Mouse (Mus musculus) ES-E14 (cell line): ENCODE results near the gene Usp32.

Experiments
- HCFC1 ChIP-seq: IDR thresholded peaks from 2 replicates; pipeline ENCODE4 v1.6.1; 2012; ENCODE audit warnings: low read length, inconsistent platforms, borderline replicate concordance; ENCODE audit not compliant: insufficient read depth
- ZC3H11A ChIP-seq: IDR thresholded peaks from 2 replicates; pipeline ENCODE4 v1.6.1; 2012; ENCODE audit warnings: low read depth, mild to moderate bottlenecking, inconsistent platforms, low read length, borderline replicate concordance

- TF ChIP-seq ZC3H11A (no peak), HCFC1 (no peak)
Measured at GRCm38 (mm10) chr11:84992996-84993395, 147.0 kb downstream of the Usp32 start.
